Mouse (Mus musculus) stomach, embryonic 14.5 days (tissue): Measurements from ENCODE around the gene Zfp800. TPM values are rescaled to one million over a fixed set of nuclear protein-coding genes. Genes with fewer than 3 reads are reported as not detected.

Experiments
- ATAC-seq: fragments of 200-750 bp; cut with Nextera tagmentation; 2 replicates; pipeline ENCODE4 v1.8.0; 2017; ENCODE audit warnings: low read depth, moderate TSS enrichment; ENCODE audit not compliant: insufficient number of reproducible peaks, insufficient read depth, low FRiP score
- H3K27ac ChIP-seq: fragments of 300-500 bp; sonication (generic); 2 replicates; pipeline ENCODE4 v1.5.1; 2014; ENCODE audit warnings: mild to moderate bottlenecking, low read length, moderate library complexity, mixed read lengths
- H3K27me3 ChIP-seq: fragments of 300-500 bp; sonication (generic); 2 replicates; pipeline ENCODE4 v1.6.1; 2014; ENCODE audit warnings: low read length, control low read depth, mixed read lengths; ENCODE audit not compliant: control insufficient read depth, insufficient read depth
- H3K36me3 ChIP-seq: fragments of 300-500 bp; sonication (generic); 2 replicates; pipeline ENCODE4 v1.6.1; 2014; ENCODE audit warnings: mild to moderate bottlenecking, control low read depth, low read length, moderate library complexity, mixed read lengths; ENCODE audit not compliant: control insufficient read depth, insufficient read depth
- H3K4me1 ChIP-seq: fragments of 300-500 bp; sonication (generic); 2 replicates; pipeline ENCODE4 v1.6.1; 2014; ENCODE audit warnings: low read length, control low read depth, mixed read lengths; ENCODE audit not compliant: control insufficient read depth, insufficient read depth
- H3K4me2 ChIP-seq: fragments of 300-500 bp; sonication (generic); replicated peaks from 2 replicates; pipeline ENCODE4 v1.6.1; 2014; ENCODE audit warnings: low read depth, low read length, control low read depth
- H3K4me3 ChIP-seq: fragments of 300-500 bp; sonication (generic); 2 replicates; pipeline ENCODE4 v1.5.1; 2014; ENCODE audit warnings: low read depth, low read length, control low read depth
- H3K9ac ChIP-seq: fragments of 300-500 bp; sonication (generic); replicated peaks from 2 replicates; pipeline ENCODE4 v1.6.1; 2014; ENCODE audit warnings: low read depth, mild to moderate bottlenecking, control low read depth, low read length, moderate library complexity, mixed read lengths
- H3K9me3 ChIP-seq: fragments of 300-500 bp; sonication (generic); 2 replicates; pipeline ENCODE4 v1.6.1; 2016; ENCODE audit warnings: low read depth, low read length, control low read depth; ENCODE audit not compliant: control insufficient read depth
- WGBS: fragments of 180-500 bp; shearing (Covaris S2); extraction: QIAGEN DNeasy Blood & Tissue Kit; methylation state at CpG from one replicate; pipeline ENCODE4 v1.1.7; 2014; 5-methylcytosine and 5-hydroxymethylcytosine counted together
- polyA plus RNA-seq: library from polyadenylated mRNA; unstranded; fragments of >200 nt; fragmentation: Nextera tagmentation; extraction: Ambion mirVana; gene quantifications from 2 replicates; pipeline ENCODE4 v1.2.1, GENCODE M21; 2014

Gene Zfp800
- polyA plus RNA-seq, result 23.3 and 26.3 TPM in 2 replicates

DNA sequence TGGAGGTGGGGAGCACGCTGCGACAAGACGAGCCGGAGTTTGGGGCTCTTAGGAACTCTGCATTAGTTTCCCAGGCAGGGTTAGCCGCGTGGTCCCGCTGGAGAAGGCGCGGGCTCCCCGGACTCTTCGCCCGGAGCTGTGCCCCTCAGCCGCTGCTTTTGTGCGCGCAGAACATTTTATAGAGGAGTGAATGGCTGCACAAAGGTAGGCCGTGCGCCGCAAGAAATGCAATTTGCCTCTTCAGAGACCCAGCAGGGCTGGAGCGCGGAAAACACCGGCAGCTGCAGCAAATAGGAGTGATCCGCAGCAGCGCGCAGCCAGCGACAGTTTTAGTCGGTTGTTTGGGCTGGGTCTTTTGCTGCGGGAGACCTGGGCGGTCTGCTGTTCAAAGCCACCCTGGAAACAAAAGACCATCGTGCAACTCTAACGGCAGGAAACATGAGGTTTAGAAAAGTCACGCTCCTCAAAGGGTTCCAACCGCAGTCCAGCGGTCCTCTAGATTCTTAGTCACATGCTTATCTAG, at the start of gene Zfp800:
Gene Zfp800 (minus strand): TSS at position 325 of the 523 bp plus-strand sequence.
- no peaks in the 10 kb centered on the region for H3K36me3 ChIP-seq
- peaks cover 3% of the 10 kb centered on the region; the same call in 1 of the 2 replicates for H3K9me3 ChIP-seq
- peak within 1 kb of the TSS; percentile 25; the same call in 1 of the 2 replicates for H3K9ac ChIP-seq
- H3K4me3 ChIP-seq, result peak within 1 kb of the TSS; percentile 33
- whole genome bisulfite sequencing, result 1% methylated on average over 33 of the region's 33 CpGs
- no peak for ATAC-seq
- H3K27me3 ChIP-seq, result no peaks in the 10 kb centered on the region
- H3K27ac ChIP-seq, result no peak within 1 kb of the TSS
- H3K4me2 ChIP-seq, result peak within 1 kb of the TSS; percentile 62
- H3K4me1 ChIP-seq, result no peaks in the 10 kb centered on the region

DNA sequence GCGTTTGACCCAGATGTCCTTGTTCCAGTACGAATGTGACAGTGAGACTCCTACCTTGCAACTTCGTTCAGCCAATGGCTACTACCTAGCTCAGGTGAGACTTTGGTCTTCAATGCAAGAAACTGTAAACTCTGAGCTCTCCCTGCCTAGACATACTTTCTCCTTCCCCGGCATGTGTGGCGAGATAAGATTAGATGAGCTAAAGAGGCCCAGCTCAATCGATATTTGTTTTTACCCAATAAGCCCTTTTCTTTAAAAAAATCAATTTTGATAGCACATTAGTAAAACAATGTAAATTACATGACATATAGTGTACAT, 33.7 kb upstream of the Zfp800 start:
- H3K4me3 ChIP-seq, result no peak overlapping the region
- no peaks in the 10 kb centered on the region for H3K4me1 ChIP-seq
- H3K4me2 ChIP-seq, result no peak overlapping the region
- no peak overlapping the region for H3K27ac ChIP-seq
- no peaks in the 10 kb centered on the region for H3K27me3 ChIP-seq
- no peak for ATAC-seq
- 60% methylated on average over 6 of the region's 6 CpGs for WGBS
- H3K9ac ChIP-seq, result no peak overlapping the region
- no peaks in the 10 kb centered on the region for H3K9me3 ChIP-seq
- peaks cover 6% of the 10 kb centered on the region for H3K36me3 ChIP-seq

DNA sequence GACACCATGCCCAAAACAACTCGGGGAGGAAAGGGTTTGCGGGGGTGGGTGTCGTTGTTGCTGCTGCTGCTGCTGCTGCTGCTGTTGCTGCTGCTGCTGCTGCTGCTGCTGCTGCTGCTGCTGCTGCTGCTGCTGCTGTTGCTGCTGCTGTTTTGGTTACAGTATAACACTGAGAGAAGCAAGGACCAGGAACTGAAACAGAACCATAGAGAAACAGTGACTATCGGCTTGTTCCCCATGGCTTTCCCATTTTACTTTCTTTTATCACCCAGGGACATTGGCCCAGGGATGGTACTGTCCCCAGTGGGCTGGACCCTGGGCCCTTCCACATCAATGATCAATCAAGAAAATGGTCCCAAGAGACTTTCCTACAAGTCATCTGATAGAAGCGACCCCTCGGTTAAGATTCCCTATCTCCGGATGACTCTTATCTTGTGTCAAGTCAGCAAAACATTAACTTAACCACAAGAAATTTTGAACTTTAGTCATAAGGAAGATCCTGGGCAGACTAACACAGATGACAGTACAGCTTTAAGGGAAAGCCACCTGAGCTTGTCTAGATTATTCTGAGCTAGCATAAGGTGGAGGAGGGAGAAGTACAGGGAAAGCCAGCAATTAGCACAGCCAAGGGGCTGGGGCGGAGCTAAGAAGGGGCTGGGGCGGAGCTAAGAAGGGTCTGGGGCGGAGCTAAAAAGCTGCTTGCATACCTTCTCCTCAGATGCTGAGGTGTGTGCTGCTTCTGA, 33.2 kb upstream of the Zfp800 start:
- no peak overlapping the region for H3K9ac ChIP-seq
- no peak overlapping the region for H3K4me3 ChIP-seq
- no peaks in the 10 kb centered on the region for H3K9me3 ChIP-seq
- 71% methylated on average over 10 of the region's 10 CpGs for WGBS
- no peak overlapping the region for H3K27ac ChIP-seq
- ATAC-seq, result peak; percentile 36; the same call in 1 of the 2 replicates
- H3K36me3 ChIP-seq, result peaks cover 11% of the 10 kb centered on the region
- H3K4me2 ChIP-seq, result no peak overlapping the region
- no peaks in the 10 kb centered on the region for H3K4me1 ChIP-seq
- no peaks in the 10 kb centered on the region for H3K27me3 ChIP-seq

DNA sequence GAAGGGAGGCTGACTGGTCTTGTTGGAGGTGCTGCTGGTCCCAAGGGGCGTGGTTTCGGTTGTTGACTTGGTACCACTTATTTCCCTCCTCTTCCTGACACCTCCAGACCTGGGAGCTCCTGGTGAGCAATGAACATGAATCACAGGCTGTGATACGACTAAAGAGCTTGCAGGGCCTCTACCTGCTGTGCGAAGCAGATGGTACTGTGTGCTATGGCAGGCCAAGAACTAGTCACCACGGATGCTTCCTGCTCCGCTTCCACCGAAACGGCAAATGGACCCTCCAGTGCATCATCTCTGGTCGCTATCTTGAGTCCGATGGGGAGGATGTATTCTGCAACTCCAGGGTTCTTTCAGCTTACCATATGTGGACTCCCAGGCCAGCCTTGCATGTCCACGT, 32.1 kb upstream of the Zfp800 start:
- H3K4me3 ChIP-seq, result no peak overlapping the region
- H3K4me2 ChIP-seq, result no peak overlapping the region
- WGBS, result 85% methylated on average over 11 of the region's 11 CpGs
- no peak overlapping the region for H3K9ac ChIP-seq
- no peak overlapping the region for H3K27ac ChIP-seq
- no peaks in the 10 kb centered on the region for H3K9me3 ChIP-seq
- H3K27me3 ChIP-seq, result no peaks in the 10 kb centered on the region
- ATAC-seq, result no peak
- peaks cover 15% of the 10 kb centered on the region for H3K36me3 ChIP-seq
- peaks cover under 1% of the 10 kb centered on the region; the same call in 1 of the 2 replicates for H3K4me1 ChIP-seq

DNA sequence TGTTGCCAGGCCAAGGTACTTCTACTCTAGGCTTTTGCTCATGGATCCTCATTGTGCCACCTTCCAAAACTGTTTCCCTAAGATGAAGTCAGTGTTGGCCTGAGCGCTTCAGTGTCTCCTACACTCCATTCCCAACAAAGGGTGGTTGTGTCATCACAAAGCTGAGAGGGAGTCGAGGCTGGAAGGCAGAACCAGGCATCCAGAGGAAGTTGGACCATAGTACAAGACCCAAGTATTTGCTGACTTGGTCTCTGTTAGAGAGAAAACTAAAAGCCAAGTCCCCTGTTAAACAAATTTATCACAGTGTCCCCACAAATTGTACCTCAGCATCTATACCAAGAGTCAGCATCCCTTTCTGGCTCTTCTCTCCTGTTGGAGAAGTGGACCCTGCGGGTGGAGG, 30.5 kb upstream of the Zfp800 start, which contains the start of gene Gcc1:
Gene Gcc1 (minus strand): TSS at position 101 of the 400 bp plus-strand sequence.
- H3K4me1 ChIP-seq, result peaks cover 8% of the 10 kb centered on the region; the same call in 1 of the 2 replicates
- peaks cover 15% of the 10 kb centered on the region for H3K36me3 ChIP-seq
- no peak within 1 kb of the TSS for H3K9ac ChIP-seq
- no peak within 1 kb of the TSS for H3K27ac ChIP-seq
- H3K27me3 ChIP-seq, result no peaks in the 10 kb centered on the region
- H3K4me3 ChIP-seq, result no peak within 1 kb of the TSS
- H3K9me3 ChIP-seq, result no peaks in the 10 kb centered on the region
- ATAC-seq, result no peak
- 94% methylated on average over 3 of the region's 3 CpGs for WGBS
- H3K4me2 ChIP-seq, result no peak within 1 kb of the TSS

DNA sequence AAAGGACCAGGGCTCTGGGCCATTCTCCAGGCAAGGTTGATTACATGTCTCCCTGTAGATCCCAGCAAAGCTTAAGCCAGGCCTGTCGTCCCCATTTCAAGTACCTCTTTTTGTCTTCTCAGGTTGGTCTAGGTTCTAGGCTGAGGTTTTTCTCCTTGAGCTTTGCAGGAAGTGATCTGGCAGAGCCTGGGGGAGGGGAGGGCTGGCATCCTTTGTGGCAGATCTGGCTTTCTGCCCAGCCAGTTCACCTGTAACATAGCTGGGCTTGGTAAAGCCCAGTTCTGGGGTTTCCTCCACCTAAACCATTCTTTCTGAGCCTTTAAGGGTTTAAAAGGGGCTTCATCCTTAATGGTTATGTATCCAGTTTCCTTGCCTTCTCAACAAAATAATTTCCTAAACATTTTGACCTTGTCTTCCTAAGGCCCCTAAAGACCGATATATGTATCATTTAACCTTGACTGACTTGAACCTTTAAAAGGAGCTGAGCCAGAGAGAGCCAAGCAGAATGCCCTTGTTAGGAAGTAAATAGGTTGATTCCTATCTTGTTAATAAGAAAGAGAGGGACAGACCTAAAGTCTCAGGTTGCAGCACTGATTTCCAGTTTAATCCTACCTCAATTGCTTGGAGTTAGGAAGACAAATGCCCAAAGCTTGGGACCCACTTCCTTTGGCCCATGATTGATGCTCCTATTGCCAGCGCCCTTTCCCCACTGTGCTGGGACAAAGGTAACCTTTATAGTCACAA, 29.5 kb upstream of the Zfp800 start, which contains the start of gene Fscn3:
Gene Fscn3 (plus strand): TSS at position 694 of the 744 bp plus-strand sequence.
- H3K9me3 ChIP-seq, result no peaks in the 10 kb centered on the region
- H3K4me3 ChIP-seq, result no peak within 1 kb of the TSS
- ATAC-seq, result no peak
- WGBS, result 77% methylated on average over 3 of the region's 3 CpGs
- H3K4me2 ChIP-seq, result no peak within 1 kb of the TSS
- H3K27ac ChIP-seq, result no peak within 1 kb of the TSS
- no peaks in the 10 kb centered on the region for H3K27me3 ChIP-seq
- peaks cover 15% of the 10 kb centered on the region for H3K36me3 ChIP-seq
- peaks cover 8% of the 10 kb centered on the region; the same call in 1 of the 2 replicates for H3K4me1 ChIP-seq
- no peak within 1 kb of the TSS for H3K9ac ChIP-seq

DNA sequence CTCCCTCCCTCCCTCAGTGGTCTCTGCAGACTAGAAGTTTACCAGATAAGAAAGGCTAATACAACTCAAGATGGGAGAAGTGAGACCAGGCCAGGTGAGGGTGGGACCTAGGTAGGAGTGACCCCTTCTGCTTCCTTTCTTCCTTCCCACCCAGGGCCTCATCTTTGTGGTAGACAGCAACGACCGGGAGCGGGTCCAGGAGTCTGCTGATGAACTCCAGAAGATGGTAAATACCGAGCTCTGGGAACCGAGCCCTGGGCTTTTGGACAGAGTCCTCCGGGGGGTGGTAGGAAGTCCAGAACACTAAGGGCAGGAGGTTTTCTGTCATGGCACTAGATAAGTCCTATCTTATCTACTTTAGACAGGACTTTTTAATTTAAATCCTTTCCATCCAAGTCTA, 27.2 kb upstream of the Zfp800 start:
- Histone ChIP-seq H3K9ac (no peak overlapping the region), H3K9me3 (no peaks in the 10 kb centered on the region), H3K27me3 (no peaks in the 10 kb centered on the region), H3K4me3 (no peak overlapping the region), H3K27ac (no peak overlapping the region), H3K4me2 (peak overlapping the region; percentile 56; the same call in 1 of the 2 replicates), H3K4me1 (peaks cover 21% of the 10 kb centered on the region), H3K36me3 (peaks cover 15% of the 10 kb centered on the region)
- no peak for ATAC-seq
- 92% methylated on average over 6 of the region's 6 CpGs for WGBS
